Mouse (Mus musculus) brain, embryonic 14.5 days (tissue): Measurements from ENCODE around the gene Bcl3.

Experiments used
- CTCF ChIP-seq: fragments of 200-500 bp; IDR thresholded peaks from 2 replicates; pipeline ENCODE4 v1.5.1; 2012; ENCODE audit warnings: inconsistent platforms, mild to moderate bottlenecking, moderate library complexity, borderline replicate concordance; ENCODE audit not compliant: insufficient read depth, insufficient read length; ENCODE audit errors: extremely low read depth
- POLR2A ChIP-seq: fragments of 200-500 bp; IDR thresholded peaks from 2 replicates; pipeline ENCODE4 v1.6.1; 2012; ENCODE audit warnings: mild to moderate bottlenecking, inconsistent platforms, borderline replicate concordance; ENCODE audit not compliant: poor library complexity, insufficient read depth, insufficient read length, severe bottlenecking; ENCODE audit errors: extremely low read depth

DNA sequence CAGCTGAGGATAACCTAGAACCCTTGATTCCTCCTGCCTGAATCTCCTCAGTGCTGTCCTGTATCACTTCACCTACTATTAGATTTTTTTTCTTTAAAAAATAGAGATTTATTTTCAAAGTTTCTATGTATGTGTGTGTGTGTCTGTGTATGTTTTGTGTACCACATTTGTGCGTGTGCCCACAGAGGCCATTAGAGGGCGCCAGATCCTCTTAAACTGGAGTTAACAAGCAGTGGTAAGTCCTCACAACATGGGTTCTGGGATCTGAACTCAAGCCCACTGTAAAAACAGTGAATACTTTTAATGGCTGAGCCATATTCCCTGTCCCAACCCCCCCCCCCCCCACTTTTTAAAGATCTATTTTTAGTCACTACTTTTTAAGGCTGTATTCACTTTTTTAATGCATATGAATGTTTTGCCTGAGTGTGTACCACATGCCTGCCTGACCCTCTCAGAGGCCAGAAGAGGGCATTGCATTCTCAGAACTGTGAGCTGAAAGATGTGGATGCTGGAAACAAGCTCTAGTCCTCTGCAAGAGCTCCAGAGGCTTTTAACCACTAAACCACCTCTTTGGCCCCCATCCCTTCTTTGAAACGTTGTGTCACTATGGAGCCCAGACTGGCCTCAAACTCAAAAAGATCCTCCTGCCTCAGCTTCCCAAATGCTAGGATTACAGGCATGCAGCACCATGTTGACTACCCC is 2.1 kb downstream of the Bcl3 start:
- TF ChIP-seq POLR2A (no peak), CTCF (no peak)
